Mouse (Mus musculus) thymus, adult 2 months (tissue): Measurements from ENCODE around the gene Bcl2l12. TPM values are rescaled to one million over a fixed set of nuclear protein-coding genes. Genes with fewer than 3 reads are reported as not detected.
"Not testable (repeated sequence)": the region's sequence is repeated elsewhere in the genome, so short reads cannot be mapped to it uniquely, and the experiment has no call there.

Source experiments
- DNase-seq: peaks from one replicate; pipeline ENCODE4 v3.0.0; 2021
- H3K27ac ChIP-seq: fragments of 200-500 bp; 2 replicates; pipeline ENCODE4 v1.5.1; 2012; ENCODE audit warnings: low read length, control low read depth; ENCODE audit not compliant: control insufficient read depth, insufficient read depth
- H3K27me3 ChIP-seq: fragments of 200-500 bp; 2 replicates; pipeline ENCODE4 v1.6.1; 2012; ENCODE audit warnings: mild to moderate bottlenecking, low read length, moderate library complexity, mixed read lengths; ENCODE audit not compliant: control insufficient read depth, insufficient read depth
- H3K36me3 ChIP-seq: fragments of 200-500 bp; 2 replicates; pipeline ENCODE4 v1.6.1; 2012; ENCODE audit warnings: mild to moderate bottlenecking, low read length, moderate library complexity; ENCODE audit not compliant: control insufficient read depth, insufficient read depth
- H3K4me1 ChIP-seq: fragments of 200-500 bp; replicated peaks from 2 replicates; pipeline ENCODE4 v1.6.1; 2012; ENCODE audit warnings: low read length; ENCODE audit not compliant: control insufficient read depth, insufficient read depth
- H3K4me3 ChIP-seq: fragments of 200-500 bp; 2 replicates; pipeline ENCODE4 v1.5.1; 2012; ENCODE audit warnings: mild to moderate bottlenecking, low read length, control low read depth, moderate library complexity; ENCODE audit not compliant: control insufficient read depth, insufficient read depth
- CTCF ChIP-seq: fragments of 200-500 bp; IDR thresholded peaks from 2 replicates; pipeline ENCODE4 v1.5.1; 2012; ENCODE audit warnings: mild to moderate bottlenecking, control low read depth, low read length, moderate library complexity, borderline replicate concordance; ENCODE audit not compliant: control insufficient read depth, poor library complexity, insufficient read depth; ENCODE audit errors: extremely low read depth
- POLR2A ChIP-seq: fragments of 200-500 bp; IDR thresholded peaks from 2 replicates; pipeline ENCODE4 v1.6.1; 2012; ENCODE audit warnings: mild to moderate bottlenecking, low read length, control low read depth, moderate library complexity; ENCODE audit not compliant: control insufficient read depth, poor library complexity, insufficient read depth; ENCODE audit errors: extremely low read depth
- WGBS: fragments of 180-500 bp; shearing (Covaris S2); methylation state at CpG from one replicate; pipeline ENCODE4 v1.1.7; 2018; 5-methylcytosine and 5-hydroxymethylcytosine counted together
- polyA plus RNA-seq: library from polyadenylated mRNA; depleted of rRNA; stranded (reverse); fragments of >200 nt; gene quantifications from 2 replicates; pipeline ENCODE4 v1.2.3, GENCODE M21; 2012

The Bcl2l12 gene
- polyA plus RNA-seq, 1 experiment = 85.6 TPM

- TF ChIP-seq POLR2A (no peak), CTCF (no peak)
- no peak for DNase-seq
- no peaks in the 10 kb centered on the region for H3K27me3 ChIP-seq
- no peak overlapping the region for H3K27ac ChIP-seq
- H3K4me1 ChIP-seq = no peaks in the 10 kb centered on the region
- no peak overlapping the region for H3K4me3 ChIP-seq
- 95% methylated on average over 11 of the region's 11 CpGs for WGBS
- peaks cover 49% of the 10 kb centered on the region for H3K36me3 ChIP-seq
Observed at GRCm38 (mm10) chr7:45028351-45028750, 29.8 kb upstream of the Bcl2l12 start.

DNA sequence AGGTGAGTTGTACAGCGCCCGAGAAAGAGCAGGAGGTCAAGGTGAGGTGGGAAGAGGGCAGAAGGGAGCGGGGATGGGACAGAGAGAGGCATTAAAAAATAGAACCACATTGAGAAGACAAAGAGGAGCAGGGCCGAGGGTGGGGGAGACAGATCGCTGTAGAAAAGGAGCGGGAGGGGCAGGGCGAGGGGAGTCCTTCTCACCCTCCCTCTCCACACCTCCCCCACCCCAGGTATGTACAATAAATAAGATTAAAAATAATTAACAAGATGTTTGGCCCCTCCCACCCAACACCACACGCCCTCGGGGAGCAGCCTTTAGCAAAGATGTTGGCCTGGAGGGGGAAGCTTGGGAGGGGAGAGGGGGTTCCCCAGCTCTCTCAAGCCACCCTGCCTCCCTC lies 29.2 kb upstream of the Bcl2l12 start:
- DNase-seq = no peak
- TF ChIP-seq CTCF (no peak), POLR2A (no peak)
- whole genome bisulfite sequencing = 98% methylated on average over 9 of the region's 9 CpGs
- Histone ChIP-seq H3K27me3 (no peaks in the 10 kb centered on the region), H3K4me1 (no peaks in the 10 kb centered on the region), H3K36me3 (peaks cover 43% of the 10 kb centered on the region), H3K27ac (no peak overlapping the region), H3K4me3 (no peak overlapping the region)

GRCm38 (mm10) chr7:45026256-45026655 lies 27.7 kb upstream of the Bcl2l12 start:
- TF ChIP-seq CTCF (no peak), POLR2A (no peak)
- Histone ChIP-seq H3K27me3 (no peaks in the 10 kb centered on the region), H3K4me3 (no peak overlapping the region), H3K4me1 (no peaks in the 10 kb centered on the region), H3K36me3 (peaks cover 34% of the 10 kb centered on the region), H3K27ac (no peak overlapping the region)
- no peak for DNase-seq
- 94% methylated on average over 2 of the region's 2 CpGs for WGBS

- WGBS = 79% methylated on average over 8 of the region's 8 CpGs
- peaks cover 28% of the 10 kb centered on the region for H3K36me3 ChIP-seq
- no peaks in the 10 kb centered on the region for H3K27me3 ChIP-seq
- DNase-seq = no peak
- H3K4me3 ChIP-seq = no peak overlapping the region
- H3K27ac ChIP-seq = no peak overlapping the region
- H3K4me1 ChIP-seq = no peaks in the 10 kb centered on the region
- TF ChIP-seq CTCF (no peak), POLR2A (no peak)
Observed at GRCm38 (mm10) chr7:45025601-45026220, 27.2 kb upstream of the Bcl2l12 start.

GRCm38 (mm10) chr7:45024281-45025248 lies 26.1 kb upstream of the Bcl2l12 start:
- TF ChIP-seq CTCF = no peak
- no peak for TF ChIP-seq POLR2A
- no peak overlapping the region for H3K4me3 ChIP-seq
- peaks cover 17% of the 10 kb centered on the region for H3K36me3 ChIP-seq
- no peak for DNase-seq
- WGBS = 83% methylated on average over 15 of the region's 15 CpGs
- no peaks in the 10 kb centered on the region for H3K4me1 ChIP-seq
- no peak overlapping the region for H3K27ac ChIP-seq
- H3K27me3 ChIP-seq = no peaks in the 10 kb centered on the region

- WGBS = 70% methylated on average over 5 of the region's 5 CpGs
- not testable (repeated sequence) for H3K27ac ChIP-seq
- peaks cover 12% of the 10 kb centered on the region for H3K36me3 ChIP-seq
Observed at GRCm38 (mm10) chr7:45023711-45024110, 25.2 kb upstream of the Bcl2l12 start.

DNA sequence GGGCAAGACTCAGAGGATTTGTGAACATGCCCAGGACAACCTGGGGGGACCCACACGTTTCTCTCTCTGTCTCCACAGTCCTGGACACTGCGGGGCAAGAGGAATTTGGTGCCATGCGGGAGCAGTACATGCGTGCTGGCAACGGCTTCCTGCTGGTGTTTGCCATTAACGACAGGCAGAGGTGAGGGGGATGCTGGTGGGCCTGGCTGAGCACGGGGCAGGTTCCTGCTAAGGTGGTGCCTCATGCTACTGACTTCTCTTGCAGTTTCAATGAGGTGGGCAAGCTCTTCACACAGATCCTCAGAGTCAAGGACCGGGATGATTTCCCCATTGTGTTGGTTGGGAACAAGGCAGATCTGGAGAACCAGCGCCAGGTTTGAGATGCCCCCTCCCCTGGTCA lies 21.7 kb upstream of the Bcl2l12 start:
- H3K4me1 ChIP-seq = peaks cover 3% of the 10 kb centered on the region
- no peak overlapping the region for H3K27ac ChIP-seq
- no peak overlapping the region for H3K4me3 ChIP-seq
- no peaks in the 10 kb centered on the region for H3K36me3 ChIP-seq
- DNase-seq = no peak
- TF ChIP-seq POLR2A (no peak), CTCF (no peak)
- WGBS = 95% methylated on average over 9 of the region's 9 CpGs
- no peaks in the 10 kb centered on the region for H3K27me3 ChIP-seq

More at GRCm38 (mm10) chr7:45023711-45024110, 25.2 kb upstream of the Bcl2l12 start:
- DNase-seq, H3K27me3 ChIP-seq, H3K4me1 ChIP-seq, H3K4me3 ChIP-seq: not testable (repeated sequence)
